39 mouse cellular contexts compared by ENCODE assay signal in the genomic region with DNA sequence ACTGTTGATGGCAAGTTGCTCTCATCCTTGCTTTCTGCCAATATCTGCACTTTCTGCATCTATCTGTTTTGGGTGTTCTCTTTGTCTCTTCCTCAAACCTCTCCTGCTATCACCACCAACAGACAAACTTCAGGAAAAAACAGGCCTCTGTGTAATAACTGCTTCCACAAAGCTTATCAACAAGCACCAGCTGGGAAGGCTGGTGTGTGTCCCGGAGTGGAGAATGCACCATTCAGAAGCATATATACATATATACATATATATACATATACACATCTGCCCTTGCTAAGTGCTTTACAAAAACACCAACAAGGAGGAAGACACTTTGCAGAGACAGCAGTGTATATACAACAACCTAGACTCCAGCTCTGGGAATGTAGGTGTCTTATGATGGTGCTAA. TPM values are rescaled to one million over a fixed set of nuclear protein-coding genes. Genes with fewer than 3 reads are reported as not detected.
DNase-seq lines count a peak whose midpoint lies in the region; ATAC-seq lines count a peak whose summit lies in the region.
"Had no signal": no experiment of that assay in that cellular context is flagged by ENCODE, and none has a peak within 500 bp of the region (broad histone marks: within the 10 kb centered on the region; RNA-seq: fewer than 3 reads in every experiment).

No protein-coding gene starts in this region.

- H3K9ac ChIP-seq in liver, embryonic 13.5 days, result no peak overlapping the region
- H3K9ac ChIP-seq in heart, embryonic 11.5 days (ENCODE audit: low read depth, low read length), result no peak overlapping the region
- no peak overlapping the region for H3K9ac ChIP-seq in midbrain, embryonic 15.5 days
- H3K9ac ChIP-seq: embryonic facial prominence, embryonic 15.5 days; intestine, embryonic 15.5 days; lung, embryonic 15.5 days; midbrain, embryonic 12.5 days; neural tube, embryonic 13.5 days had no signal

- H3K4me2 ChIP-seq in liver, embryonic 13.5 days, result no peak overlapping the region
- no peak overlapping the region for H3K4me2 ChIP-seq in heart, embryonic 11.5 days
- H3K4me2 ChIP-seq in midbrain, embryonic 15.5 days, result no peak overlapping the region
- H3K4me2 ChIP-seq: embryonic facial prominence, embryonic 15.5 days; intestine, embryonic 15.5 days; lung, embryonic 15.5 days; midbrain, embryonic 12.5 days; neural tube, embryonic 13.5 days had no signal

- no peak overlapping the region for H3K4me3 ChIP-seq in liver, embryonic 13.5 days (replicated peaks)
- no peak overlapping the region for H3K4me3 ChIP-seq in heart, embryonic 11.5 days (ENCODE audit: low read depth, low read length)
- no peak overlapping the region for H3K4me3 ChIP-seq in midbrain, embryonic 15.5 days
- H3K4me3 ChIP-seq: embryonic facial prominence, embryonic 10.5 days; embryonic facial prominence, embryonic 15.5 days; intestine, embryonic 15.5 days; layer of hippocampus, adult 2 months; lung, embryonic 15.5 days; midbrain, embryonic 12.5 days; neural tube, embryonic 13.5 days had no signal

- H3K9me3 ChIP-seq in liver, embryonic 13.5 days (replicated peaks), result no peaks in the 10 kb centered on the region
- H3K9me3 ChIP-seq in heart, embryonic 11.5 days (replicated peaks; ENCODE audit: control insufficient read depth, low read length), result no peaks in the 10 kb centered on the region
- H3K9me3 ChIP-seq in midbrain, embryonic 15.5 days, result no peaks in the 10 kb centered on the region
- H3K9me3 ChIP-seq: embryonic facial prominence, embryonic 10.5 days; embryonic facial prominence, embryonic 15.5 days; intestine, embryonic 15.5 days; lung, embryonic 15.5 days; midbrain, embryonic 12.5 days; neural tube, embryonic 13.5 days had no signal

- peak; percentile 93 for DNase-seq in MEL-GATA-1-ER (ENCODE audit: extremely low read depth, low read depth)
- peak; percentile 38 for DNase-seq in liver, embryonic 13.5 days
- no peak for DNase-seq in ovary, postnatal 10 days (ENCODE audit: low spot score)
- no peak for DNase-seq in heart, postnatal 10 days
- DNase-seq: adrenal gland, adult 2 months; cerebellum, adult 18-20 months; cerebellum, postnatal 10 days; gastrocnemius, postnatal 10 days; kidney, adult 2 months; kidney, postnatal 36 days; left cerebral cortex, postnatal 4 days; thymus, adult 18-20 months; thymus, postnatal 25 days had no signal

- peak overlapping the region; percentile 57 for H3K27ac ChIP-seq in liver, embryonic 13.5 days
- H3K27ac ChIP-seq in heart, embryonic 11.5 days (ENCODE audit: low read depth, low read length), result no peak overlapping the region
- no peak overlapping the region for H3K27ac ChIP-seq in midbrain, embryonic 15.5 days
- H3K27ac ChIP-seq: embryonic facial prominence, embryonic 10.5 days; embryonic facial prominence, embryonic 15.5 days; intestine, embryonic 15.5 days; lung, embryonic 15.5 days; midbrain, embryonic 12.5 days; neural tube, embryonic 13.5 days had no signal

- intact Hi-C loops in heart, postnatal 10 days (cut with DNase I), result loop anchor here (5.0 kb wide), 1 partner anchor 397 kb away; no protein-coding TSS in a partner anchor

- H3K27me3 ChIP-seq in liver, embryonic 13.5 days, result no peaks in the 10 kb centered on the region
- H3K27me3 ChIP-seq in heart, embryonic 11.5 days (ENCODE audit: control insufficient read depth, insufficient read depth, low read length), result no peaks in the 10 kb centered on the region
- no peaks in the 10 kb centered on the region for H3K27me3 ChIP-seq in midbrain, embryonic 15.5 days (replicated peaks)
- H3K27me3 ChIP-seq: embryonic facial prominence, embryonic 15.5 days; intestine, embryonic 15.5 days; lung, embryonic 15.5 days; midbrain, embryonic 12.5 days; neural tube, embryonic 13.5 days had no signal

- peaks cover 23% of the 10 kb centered on the region for H3K4me1 ChIP-seq in liver, embryonic 13.5 days (replicated peaks)
- no peaks in the 10 kb centered on the region for H3K4me1 ChIP-seq in heart, embryonic 11.5 days (ENCODE audit: control insufficient read depth, insufficient read depth, low read length)
- peaks cover 5% of the 10 kb centered on the region; the same call in 1 of the 2 replicates for H3K4me1 ChIP-seq in midbrain, embryonic 15.5 days
- H3K4me1 ChIP-seq: embryonic facial prominence, embryonic 15.5 days; intestine, embryonic 15.5 days; lung, embryonic 15.5 days had no signal

- WGBS in liver, embryonic 13.5 days (ENCODE audit: insufficient replicate concordance), result 15% methylated on average over 1 of the region's 1 CpGs
- WGBS in heart, embryonic 11.5 days (ENCODE audit: insufficient replicate concordance), result 76% methylated on average over 1 of the region's 1 CpGs
- 100% methylated on average over 1 of the region's 1 CpGs for WGBS in midbrain, embryonic 15.5 days

- H3K36me3 ChIP-seq in liver, embryonic 13.5 days, result peaks cover 25% of the 10 kb centered on the region
- no peaks in the 10 kb centered on the region for H3K36me3 ChIP-seq in heart, embryonic 11.5 days (ENCODE audit: control insufficient read depth, insufficient read depth, low read length)
- H3K36me3 ChIP-seq in midbrain, embryonic 15.5 days (replicated peaks), result peaks cover 5% of the 10 kb centered on the region; the same call in 1 of the 2 replicates

- 0 out of 2 replicates have a peak, but pooled peaks have one; percentile 55 for ATAC-seq in erythroblast, adult 5-6 weeks (replicated peaks; ENCODE audit: low FRiP score, poor library complexity, severe bottlenecking)
- ATAC-seq in liver, embryonic 13.5 days (ENCODE audit: low read depth), result peak; percentile 89
- peak; percentile 82 for ATAC-seq in megakaryocyte progenitor cell, adult 5-6 weeks (replicated peaks; ENCODE audit: poor library complexity)
- ATAC-seq in heart, embryonic 11.5 days (replicated peaks; ENCODE audit: insufficient number of reproducible peaks, low FRiP score, low TSS enrichment), result no peak
- ATAC-seq in midbrain, embryonic 15.5 days (replicated peaks), result no peak
- ATAC-seq: activated CD4-positive, CD25-positive, alpha-beta regulatory T cell, adult 4 months; forebrain, embryonic 14.5 days; hindbrain, embryonic 16.5 days; intestine, embryonic 15.5 days had no signal

RNA-seq across cellular contexts. Expression of a gene that starts 16.5 kb away (rescaled TPM):
- total RNA-seq in erythroblast, adult 5-6 weeks (2015; ENCODE audit: low replicate concordance), result not detected in 2 replicates
- not detected in 2 replicates for total RNA-seq in erythroblast, adult 5-6 weeks (2017; ENCODE audit: low replicate concordance)
- polyA plus RNA-seq in liver, embryonic 13.5 days (2015; fragmentation: Nextera tagmentation; extraction: Ambion mirVana), result 6.1 and 8.0 TPM in 2 replicates
- not detected in 2 replicates for total RNA-seq in megakaryocyte progenitor cell, adult 5-6 weeks (2015)
- total RNA-seq in megakaryocyte progenitor cell, adult 5-6 weeks (2017), result not detected in 2 replicates
- not detected in 2 replicates for polyA plus RNA-seq in heart, embryonic 11.5 days (2014; fragmentation: Nextera tagmentation; extraction: Ambion mirVana)
- total RNA-seq in heart, postnatal 10 days (2021), result not detected
- polyA plus RNA-seq in midbrain, embryonic 15.5 days (2015; fragmentation: Nextera tagmentation; extraction: Ambion mirVana), result not detected in 2 replicates
- total RNA-seq: heart, adult 8-10 months; heart, postnatal 25 days; layer of hippocampus, adult 2 months; layer of hippocampus, postnatal 25 days; left cerebral cortex, adult 8-10 months; megakaryocyte, adult 5-6 weeks had no signal
- polyA plus RNA-seq: embryonic facial prominence, embryonic 10.5 days; embryonic facial prominence, embryonic 15.5 days; forebrain, embryonic 14.5 days; heart, embryonic 14.5 days; hindbrain, embryonic 11.5 days; hindbrain, embryonic 16.5 days; midbrain, embryonic 12.5 days had no signal

RNA-seq across cellular contexts. Expression of a gene that starts 46.6 kb away (rescaled TPM):
- not detected in 2 replicates for total RNA-seq in erythroblast, adult 5-6 weeks (2015; ENCODE audit: low replicate concordance)
- not detected in 2 replicates for total RNA-seq in erythroblast, adult 5-6 weeks (2017; ENCODE audit: low replicate concordance)
- not detected in 2 replicates for polyA plus RNA-seq in liver, embryonic 13.5 days (2015; fragmentation: Nextera tagmentation; extraction: Ambion mirVana)
- total RNA-seq in megakaryocyte progenitor cell, adult 5-6 weeks (2015), result not detected in 2 replicates
- not detected in 2 replicates for total RNA-seq in megakaryocyte progenitor cell, adult 5-6 weeks (2017)
- not detected in 2 replicates for polyA plus RNA-seq in heart, embryonic 11.5 days (2014; fragmentation: Nextera tagmentation; extraction: Ambion mirVana)
- not detected for total RNA-seq in heart, postnatal 10 days (2021)
- not detected in 2 replicates for polyA plus RNA-seq in midbrain, embryonic 15.5 days (2015; fragmentation: Nextera tagmentation; extraction: Ambion mirVana)
- total RNA-seq: gastrocnemius, postnatal 10 days; heart, adult 8-10 months; heart, postnatal 25 days; layer of hippocampus, adult 2 months; layer of hippocampus, postnatal 25 days; left cerebral cortex, adult 8-10 months; left cerebral cortex, postnatal 4 days; megakaryocyte, adult 5-6 weeks had no signal
- polyA plus RNA-seq: activated CD4-positive, CD25-positive, alpha-beta regulatory T cell, adult 4 months; embryonic facial prominence, embryonic 10.5 days; embryonic facial prominence, embryonic 15.5 days; forebrain, embryonic 14.5 days; frontal cortex, adult 2 months; gonadal fat pad, adult 2 months; heart, embryonic 14.5 days; hindbrain, embryonic 11.5 days; hindbrain, embryonic 16.5 days; intestine, embryonic 15.5 days; kidney, embryonic 16.5 days; lung, embryonic 15.5 days; midbrain, embryonic 12.5 days; neural tube, embryonic 13.5 days; small intestine, adult 2 months; stomach, embryonic 16.5 days had no signal

Comparison
In these comparisons a context has a peak if more than half of its experiments do, and no peak if none do; other contexts are left out.
1. DNase-seq: peak in MEL-GATA-1-ER (single experiment) and liver, embryonic 13.5 days (single experiment); none in ovary, postnatal 10 days (single experiment) and heart, postnatal 10 days (0 of 2).
2. ATAC-seq: peak in erythroblast, adult 5-6 weeks (single experiment), liver, embryonic 13.5 days (single experiment) and megakaryocyte progenitor cell, adult 5-6 weeks (single experiment); none in heart, embryonic 11.5 days (single experiment) and midbrain, embryonic 15.5 days (single experiment).